Mouse (Mus musculus): Measurements from ENCODE around the gene Zmiz2. TPM values are rescaled to one million over a fixed set of nuclear protein-coding genes. Genes with fewer than 3 reads are reported as not detected.

Gene Zmiz2
- total RNA-seq, 1 experiment: 19.6 TPM

DNA sequence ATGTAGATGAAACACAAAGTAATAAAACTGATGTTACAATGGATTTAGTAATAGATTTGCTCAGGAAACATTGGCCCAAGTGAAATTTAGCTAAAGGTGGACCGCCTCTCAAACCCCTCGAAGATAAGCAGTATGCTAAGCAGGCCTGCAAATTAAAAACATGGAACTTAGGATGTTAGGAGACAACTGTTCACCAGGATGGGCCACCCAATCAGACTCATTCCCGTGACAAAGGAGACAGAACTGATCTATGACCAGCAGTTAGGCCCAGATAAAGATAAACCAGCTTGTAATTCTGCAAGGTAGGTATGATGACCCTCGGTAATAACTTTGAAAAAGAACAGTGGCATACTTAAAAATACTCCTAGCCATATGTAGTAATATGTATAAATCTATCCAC is 54.2 kb downstream of the Zmiz2 start:
- in situ Hi-C loops (cut with MboI; ENCODE audit: low sequenced_read_pairs in 2 of 2, unreplicated experiment in 2 of 2): no loop called here
- no peak for TF ChIP-seq CHD2 (IDR thresholded peaks at IDR 0.05; ENCODE audit: low read depth, low read length)
- TF ChIP-seq HCFC1 (IDR thresholded peaks at IDR 0.05; ENCODE audit: borderline replicate concordance, insufficient read depth, low read length): no peak
- no peak for TF ChIP-seq MAFK (IDR thresholded peaks at IDR 0.05; ENCODE audit: insufficient read depth, low read depth, low read length)
- no peak for TF ChIP-seq ZC3H11A (IDR thresholded peaks at IDR 0.05; ENCODE audit: borderline replicate concordance, low read depth, low read length)
- TF ChIP-seq ZNF384 (IDR thresholded peaks at IDR 0.05; ENCODE audit: low read depth, low read length): no peak
- H3K27ac ChIP-seq (ENCODE audit: insufficient read depth, low read depth, low read length, poor library complexity, severe bottlenecking): no peak overlapping the region
- H3K9ac ChIP-seq (ENCODE audit: insufficient read depth, low read depth, low read length, poor library complexity, severe bottlenecking): peak overlapping the region; percentile 56; the same call in 1 of the 2 replicates
- peaks cover 0 to 6% of the 10 kb centered on the region in 2 experiments; a peak in 3 of 4 replicates for H3K4me1 ChIP-seq (ENCODE audit: control insufficient read depth in 2 of 2, insufficient read depth in 2 of 2, low read length in 2 of 2, poor library complexity in 1 of 2)
- H3K36me3 ChIP-seq (ENCODE audit: control insufficient read depth, insufficient read depth, low read length, poor library complexity, severe bottlenecking): 0 out of 2 replicates have a peak, but pooled peaks cover 2% of the 10 kb centered on the region
- H3K9me3 ChIP-seq (ENCODE audit: control insufficient read depth, insufficient read depth, low read depth, low read length): no peaks in the 10 kb centered on the region
- H3K4me3 ChIP-seq (ENCODE audit: insufficient read depth in 1 of 2, low read depth in 1 of 2, low read length in 2 of 2, poor library complexity in 1 of 2, severe bottlenecking in 1 of 2): peak overlapping the region; percentile 87 to 94
- DNase-seq (ENCODE audit: low read depth, low spot score): no peak

- Histone ChIP-seq H3K27ac (ENCODE audit: insufficient read depth, low read depth, low read length, poor library complexity, severe bottlenecking) (no peak overlapping the region), H3K36me3 (ENCODE audit: control insufficient read depth, insufficient read depth, low read length, poor library complexity, severe bottlenecking) (0 out of 2 replicates have a peak, but pooled peaks cover 2% of the 10 kb centered on the region), H3K4me3 (ENCODE audit: insufficient read depth in 1 of 2, low read depth in 1 of 2, low read length in 2 of 2, poor library complexity in 1 of 2, severe bottlenecking in 1 of 2) (peak overlapping the region; percentile 87 to 94), H3K4me1 (ENCODE audit: control insufficient read depth in 2 of 2, insufficient read depth in 2 of 2, low read length in 2 of 2, poor library complexity in 1 of 2) (peaks cover 0 to 6% of the 10 kb centered on the region in 2 experiments; a peak in 3 of 4 replicates), H3K9me3 (ENCODE audit: control insufficient read depth, insufficient read depth, low read depth, low read length) (no peaks in the 10 kb centered on the region), H3K9ac (ENCODE audit: insufficient read depth, low read depth, low read length, poor library complexity, severe bottlenecking) (peak overlapping the region; percentile 92)
- DNase-seq (ENCODE audit: low read depth, low spot score): peak; percentile 16
- in situ Hi-C loops (cut with MboI; ENCODE audit: low sequenced_read_pairs in 2 of 2, unreplicated experiment in 2 of 2): no loop called here
- TF ChIP-seq ZC3H11A (IDR thresholded peaks at IDR 0.05; ENCODE audit: borderline replicate concordance, low read depth, low read length) (no peak), ZNF384 (IDR thresholded peaks at IDR 0.05; ENCODE audit: low read depth, low read length) (no peak), HCFC1 (IDR thresholded peaks at IDR 0.05; ENCODE audit: borderline replicate concordance, insufficient read depth, low read length) (no peak), CHD2 (IDR thresholded peaks at IDR 0.05; ENCODE audit: low read depth, low read length) (no peak), MAFK (IDR thresholded peaks at IDR 0.05; ENCODE audit: insufficient read depth, low read depth, low read length) (no peak)
Measured at GRCm38 (mm10) chr11:6443727-6444076, 54.8 kb downstream of the Zmiz2 start.

GRCm38 (mm10) chr11:6444077-6444853 is 55.4 kb downstream of the Zmiz2 start, which contains the start of gene H2afv:
H2afv (minus strand) TSS chr11:6444443.
- TF ChIP-seq ZNF384 (IDR thresholded peaks at IDR 0.05; ENCODE audit: low read depth, low read length) (no peak), ZC3H11A (IDR thresholded peaks at IDR 0.05; ENCODE audit: borderline replicate concordance, low read depth, low read length) (no peak), MAFK (IDR thresholded peaks at IDR 0.05; ENCODE audit: insufficient read depth, low read depth, low read length) (no peak), CHD2 (IDR thresholded peaks at IDR 0.05; ENCODE audit: low read depth, low read length) (peak; percentile 84), HCFC1 (IDR thresholded peaks at IDR 0.05; ENCODE audit: borderline replicate concordance, insufficient read depth, low read length) (0 out of 2 replicates have a peak, but pooled peaks have one; percentile 49)

GRCm38 (mm10) chr11:6445441-6445840 is 56.6 kb downstream of the Zmiz2 start:
- Histone ChIP-seq H3K9me3 (ENCODE audit: control insufficient read depth, insufficient read depth, low read depth, low read length) (no peaks in the 10 kb centered on the region), H3K4me3 (ENCODE audit: insufficient read depth in 1 of 2, low read depth in 1 of 2, low read length in 2 of 2, poor library complexity in 1 of 2, severe bottlenecking in 1 of 2) (no peak overlapping the region; a peak in 1 of 4 replicates), H3K9ac (ENCODE audit: insufficient read depth, low read depth, low read length, poor library complexity, severe bottlenecking) (no peak overlapping the region), H3K4me1 (ENCODE audit: control insufficient read depth in 2 of 2, insufficient read depth in 2 of 2, low read length in 2 of 2, poor library complexity in 1 of 2) (peaks cover 0 to 4% of the 10 kb centered on the region in 2 experiments; a peak in 2 of 4 replicates), H3K36me3 (ENCODE audit: control insufficient read depth, insufficient read depth, low read length, poor library complexity, severe bottlenecking) (0 out of 2 replicates have a peak, but pooled peaks cover 2% of the 10 kb centered on the region), H3K27ac (ENCODE audit: insufficient read depth, low read depth, low read length, poor library complexity, severe bottlenecking) (no peak overlapping the region; the same call in 1 of the 2 replicates)
- TF ChIP-seq HCFC1 (IDR thresholded peaks at IDR 0.05; ENCODE audit: borderline replicate concordance, insufficient read depth, low read length): no peak
- no peak for TF ChIP-seq ZNF384 (IDR thresholded peaks at IDR 0.05; ENCODE audit: low read depth, low read length)
- no peak for TF ChIP-seq CHD2 (IDR thresholded peaks at IDR 0.05; ENCODE audit: low read depth, low read length)
- TF ChIP-seq MAFK (IDR thresholded peaks at IDR 0.05; ENCODE audit: insufficient read depth, low read depth, low read length): no peak
- TF ChIP-seq ZC3H11A (IDR thresholded peaks at IDR 0.05; ENCODE audit: borderline replicate concordance, low read depth, low read length): no peak
- no peak for DNase-seq (ENCODE audit: low read depth, low spot score)
- in situ Hi-C loops (cut with MboI; ENCODE audit: low sequenced_read_pairs in 2 of 2, unreplicated experiment in 2 of 2): no loop called here

More at GRCm38 (mm10) chr11:6444077-6444853, 55.4 kb downstream of the Zmiz2 start, which contains the start of gene H2afv:
- Histone ChIP-seq H3K9me3 (ENCODE audit: control insufficient read depth, insufficient read depth, low read depth, low read length) (no peaks in the 10 kb centered on the region), H3K4me3 (ENCODE audit: insufficient read depth in 1 of 2, low read depth in 1 of 2, low read length in 2 of 2, poor library complexity in 1 of 2, severe bottlenecking in 1 of 2) (peak within 1 kb of the TSS; percentile 87 to 94), H3K4me1 (ENCODE audit: control insufficient read depth in 2 of 2, insufficient read depth in 2 of 2, low read length in 2 of 2, poor library complexity in 1 of 2) (peaks cover 0 to 6% of the 10 kb centered on the region in 2 experiments; a peak in 3 of 4 replicates), H3K9ac (ENCODE audit: insufficient read depth, low read depth, low read length, poor library complexity, severe bottlenecking) (peak within 1 kb of the TSS; percentile 92), H3K27ac (ENCODE audit: insufficient read depth, low read depth, low read length, poor library complexity, severe bottlenecking) (peak within 1 kb of the TSS; percentile 92), H3K36me3 (ENCODE audit: control insufficient read depth, insufficient read depth, low read length, poor library complexity, severe bottlenecking) (0 out of 2 replicates have a peak, but pooled peaks cover 2% of the 10 kb centered on the region)
- in situ Hi-C loops (cut with MboI; ENCODE audit: low sequenced_read_pairs in 2 of 2, unreplicated experiment in 2 of 2): no loop called here
- DNase-seq (ENCODE audit: low read depth, low spot score): peak; percentile 99
